Mouse (Mus musculus): ENCODE results near the gene Gtf3c2.

GRCm38 (mm10) chr5:31162462-31162861 lies 17.5 kb downstream of the Gtf3c2 start:
- TF ChIP-seq CTCF (IDR thresholded peaks at IDR 0.05; ENCODE audit: low read depth) (no peak), EP300 (IDR thresholded peaks at IDR 0.05; ENCODE audit: low read depth) (no peak)

Data from heart, postnatal 0 days (tissue).